ENCODE assay signal across 8 mouse cellular contexts in the genomic region with DNA sequence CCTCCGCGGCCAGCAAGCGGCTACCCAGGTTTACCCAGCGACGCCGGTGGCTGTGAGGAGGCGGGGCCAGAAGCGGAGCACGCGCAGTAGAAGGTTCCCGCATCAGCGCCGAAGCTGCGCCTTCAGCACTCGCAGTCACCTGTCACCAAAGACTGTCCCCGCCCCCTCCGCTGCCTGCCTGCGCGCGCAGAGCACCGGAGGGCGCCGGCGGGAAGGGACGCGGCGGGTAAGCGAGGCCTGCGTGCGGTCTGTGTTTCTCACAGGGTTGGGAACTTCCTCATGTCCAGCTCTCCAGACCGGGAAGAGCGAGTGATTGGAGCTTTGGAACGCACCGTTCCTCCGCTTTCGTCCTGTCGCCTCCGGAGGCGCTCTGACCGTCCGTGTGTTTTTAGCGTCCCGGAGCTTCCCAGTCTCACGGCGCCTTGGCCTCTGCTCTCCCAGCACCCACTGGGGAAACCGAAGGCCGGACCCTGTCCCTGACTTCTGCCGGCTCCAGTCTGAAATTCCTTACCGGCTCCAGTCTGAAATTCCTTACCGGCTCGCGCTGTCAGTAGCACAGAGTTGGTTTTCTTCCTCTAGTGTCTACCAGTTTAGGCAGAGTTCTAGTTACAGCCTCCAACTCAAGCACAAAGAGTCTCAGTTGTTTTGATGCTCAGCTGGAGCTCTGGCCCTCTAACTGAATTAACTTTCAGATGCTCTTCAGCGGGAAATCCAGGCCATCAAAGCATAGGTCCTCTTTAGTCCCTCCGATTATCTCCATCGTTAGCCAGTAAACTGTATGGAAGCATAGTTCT. TPM values are rescaled to one million over a fixed set of nuclear protein-coding genes. Genes with fewer than 3 reads are reported as not detected.
A peak's percentile ranks its signal among the peaks of the same experiment; 100 is the strongest.
DNase-seq lines count a peak whose midpoint lies in the region; ATAC-seq lines count a peak whose summit lies in the region.

TSS of gene Ipp (plus strand) at position 125 of the 794 bp plus-strand sequence.

- DNase-seq in B cell, adult 2 months: peak; percentile 97
- peak; percentile 98 for DNase-seq in brain, adult 2 months (ENCODE audit: low read depth, low spot score)
- peak; percentile 97 for DNase-seq in heart, embryonic 10.5 days (ENCODE audit: low spot score)
- DNase-seq in liver: peak; percentile 99
- DNase-seq in spleen, postnatal 4 days (ENCODE audit: low spot score in 2 of 2): peak; percentile 97 to 99

- H3K27ac ChIP-seq in heart, embryonic 10.5 days: peak within 1 kb of the TSS; percentile 91
- H3K27ac ChIP-seq in kidney, embryonic 15.5 days: peak within 1 kb of the TSS; percentile 97

- no peaks in the 10 kb centered on the region for H3K9me3 ChIP-seq in heart, embryonic 10.5 days
- no peaks in the 10 kb centered on the region for H3K9me3 ChIP-seq in kidney, embryonic 15.5 days (replicated peaks)

- no peaks in the 10 kb centered on the region for H3K27me3 ChIP-seq in heart, embryonic 10.5 days (ENCODE audit: insufficient read depth, poor library complexity, severe bottlenecking)
- H3K27me3 ChIP-seq in kidney, embryonic 15.5 days: 0 out of 2 replicates have a peak, but pooled peaks cover 3% of the 10 kb centered on the region

- peak; percentile 98 for ATAC-seq in erythroblast, adult 5-6 weeks (replicated peaks; ENCODE audit: low FRiP score, poor library complexity, severe bottlenecking)
- peak; percentile 99 for ATAC-seq in kidney, embryonic 15.5 days (replicated peaks; ENCODE audit: low FRiP score)
- ATAC-seq in monocyte, adult 5-6 weeks (replicated peaks; ENCODE audit: insufficient number of reproducible peaks, low FRiP score, low TSS enrichment, poor library complexity, severe bottlenecking): peak; percentile 97

- whole genome bisulfite sequencing in heart, embryonic 10.5 days: under 1% methylated on average over 55 of the region's 55 CpGs
- WGBS in kidney, embryonic 15.5 days: under 1% methylated on average over 55 of the region's 55 CpGs

- H3K4me1 ChIP-seq in heart, embryonic 10.5 days: peaks cover 10% of the 10 kb centered on the region
- H3K4me1 ChIP-seq in kidney, embryonic 15.5 days: peaks cover 14% of the 10 kb centered on the region

- peak within 1 kb of the TSS; percentile 66 for H3K9ac ChIP-seq in kidney, embryonic 15.5 days

- H3K4me3 ChIP-seq in heart, embryonic 10.5 days: peak within 1 kb of the TSS; percentile 70
- peak within 1 kb of the TSS; percentile 59 for H3K4me3 ChIP-seq in kidney, embryonic 15.5 days (replicated peaks)

- peak within 1 kb of the TSS; percentile 68 for H3K4me2 ChIP-seq in kidney, embryonic 15.5 days

- H3K36me3 ChIP-seq in heart, embryonic 10.5 days: peaks cover 9% of the 10 kb centered on the region
- H3K36me3 ChIP-seq in kidney, embryonic 15.5 days: peaks cover 3% of the 10 kb centered on the region; the same call in 1 of the 2 replicates

RNA-seq across cellular contexts. Expression of gene Ipp, which starts in this region (rescaled TPM):
- 5.6 and 6.3 TPM in 2 replicates for total RNA-seq in erythroblast, adult 5-6 weeks (2015; ENCODE audit: low replicate concordance)
- total RNA-seq in erythroblast, adult 5-6 weeks (2017; ENCODE audit: low replicate concordance): 7.5 and 7.8 TPM in 2 replicates
- polyA plus RNA-seq in heart, embryonic 10.5 days (2016; fragmentation: Nextera tagmentation; extraction: Ambion mirVana): 13.8 and 17.5 TPM in 2 replicates
- polyA plus RNA-seq in kidney, embryonic 15.5 days (2015; fragmentation: Nextera tagmentation; extraction: Ambion mirVana): 17.0 and 17.3 TPM in 2 replicates
- total RNA-seq in monocyte, adult 5-6 weeks (2017): 5.8 to 13.2 TPM (median 10.0 TPM) in 3 replicates

Comparison
In these comparisons a context has a peak if more than half of its experiments do, and no peak if none do; other contexts are left out.
1. Peak in every context shown above with its lines: DNase-seq, ATAC-seq, H3K4me3 ChIP-seq and H3K27ac ChIP-seq.